Mouse (Mus musculus): ENCODE measurements around the gene Cdk2ap2.

DNA sequence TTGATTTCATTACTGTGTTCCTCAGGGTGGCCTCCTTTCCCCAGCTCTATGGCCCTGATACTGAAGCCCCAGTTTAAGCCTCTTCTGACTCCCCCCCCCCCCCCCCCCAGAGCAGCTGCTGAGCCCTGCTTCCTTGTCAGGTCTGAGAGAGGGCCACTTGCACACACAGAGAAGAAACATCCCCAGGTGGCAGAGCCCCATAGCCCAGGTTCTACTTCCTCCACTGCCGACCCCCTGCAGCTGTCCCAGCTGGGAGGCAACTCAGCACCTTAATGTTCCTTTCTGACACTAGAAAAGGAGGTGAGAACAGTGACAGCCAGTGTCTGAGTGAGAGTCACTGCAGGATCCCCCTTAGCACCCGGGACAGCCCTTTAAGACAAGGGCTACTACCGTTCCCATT lies 6.8 kb downstream of the Cdk2ap2 start:
- TF ChIP-seq EP300 (IDR thresholded peaks at IDR 0.05; ENCODE audit: low read depth) (no peak), CTCF (IDR thresholded peaks at IDR 0.05; ENCODE audit: low read depth) (no peak)

Measured in heart, postnatal 0 days (tissue).